Mouse (Mus musculus) cortical plate, adult 2 months (tissue): ENCODE data around the gene Acvr1b. TPM values are rescaled to one million over a fixed set of nuclear protein-coding genes. Genes with fewer than 3 reads are reported as not detected.
A peak's percentile ranks its signal among the peaks of the same experiment; 100 is the strongest.

Experiments
- H3K27ac ChIP-seq: fragments of 200-500 bp; 2 replicates; pipeline ENCODE4 v1.5.1; 2012; ENCODE audit warnings: low read length, control low read depth, inconsistent platforms; ENCODE audit not compliant: insufficient read depth
- H3K4me1 ChIP-seq: fragments of 200-500 bp; 2 replicates; pipeline ENCODE4 v1.6.1; 2011; ENCODE audit warnings: low read length; ENCODE audit not compliant: control insufficient read depth, insufficient read depth
- H3K4me3 ChIP-seq: fragments of 200-500 bp; 2 replicates; pipeline ENCODE4 v1.5.1; 2011; ENCODE audit warnings: mild to moderate bottlenecking, low read length, control low read depth; ENCODE audit not compliant: insufficient read depth
- CTCF ChIP-seq: fragments of 200-500 bp; IDR thresholded peaks from 2 replicates; pipeline ENCODE4 v1.5.1; 2011; ENCODE audit warnings: mild to moderate bottlenecking, control low read depth, low read length; ENCODE audit not compliant: insufficient read depth; ENCODE audit errors: extremely low read depth
- POLR2A ChIP-seq: fragments of 200-500 bp; IDR thresholded peaks from 2 replicates; pipeline ENCODE4 v1.6.1; 2011; ENCODE audit warnings: mild to moderate bottlenecking, low read length, control low read depth; ENCODE audit not compliant: insufficient read depth; ENCODE audit errors: extremely low read depth
- polyA plus RNA-seq: library from polyadenylated mRNA; depleted of rRNA; stranded (reverse); fragments of >200 nt; gene quantifications from 2 replicates; pipeline ENCODE4 v1.2.3, GENCODE M21; 2012

Acvr1b gene
- polyA plus RNA-seq, 1 experiment: 70.5 TPM

DNA sequence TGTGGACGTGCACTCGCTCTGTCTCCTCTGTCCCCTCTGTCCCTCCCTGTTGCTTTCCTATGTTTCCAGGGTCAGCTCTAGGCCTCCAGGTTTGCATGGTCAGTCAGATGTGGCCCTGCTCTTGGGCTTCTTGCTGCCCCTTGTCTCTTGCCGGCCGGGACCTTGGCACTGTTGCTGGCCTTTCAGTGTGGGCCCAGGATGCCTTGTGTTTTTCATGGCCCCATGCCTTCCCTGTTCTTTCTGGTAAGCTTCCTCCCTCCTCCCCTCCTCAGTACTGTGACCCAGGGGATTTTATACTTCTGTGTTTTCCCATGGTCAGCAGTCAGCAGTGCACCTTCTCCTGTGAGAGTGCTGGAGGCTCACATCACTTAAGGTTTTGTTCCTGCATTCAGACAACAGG lies 7.6 kb downstream of the Acvr1b start:
- Histone ChIP-seq H3K27ac (no peak overlapping the region), H3K4me1 (peaks cover 11% of the 10 kb centered on the region), H3K4me3 (no peak overlapping the region)
- TF ChIP-seq POLR2A (no peak), CTCF (no peak)

DNA sequence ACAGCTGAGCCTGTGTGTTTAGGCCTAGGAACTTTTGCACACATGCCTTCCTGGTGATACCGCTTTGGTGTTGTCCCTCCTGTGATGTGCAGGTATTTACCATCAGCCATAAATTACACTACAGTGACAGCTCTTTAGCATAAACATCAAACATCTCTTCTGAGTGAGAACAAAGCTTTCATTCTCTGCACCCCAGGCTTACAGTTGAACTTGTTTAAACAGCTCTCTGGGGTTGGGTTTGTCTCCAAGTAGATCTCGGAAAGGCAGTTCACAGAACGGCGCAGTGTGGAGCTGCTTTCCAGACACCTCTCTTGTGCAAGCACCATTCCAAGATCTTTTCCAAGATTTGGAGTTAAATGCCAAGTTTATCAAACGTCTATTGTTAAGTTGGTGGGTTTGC lies 8.8 kb downstream of the Acvr1b start:
- Histone ChIP-seq H3K4me3 (no peak overlapping the region), H3K27ac (no peak overlapping the region), H3K4me1 (peaks cover 11% of the 10 kb centered on the region)
- no peak for TF ChIP-seq CTCF
- TF ChIP-seq POLR2A: no peak

DNA sequence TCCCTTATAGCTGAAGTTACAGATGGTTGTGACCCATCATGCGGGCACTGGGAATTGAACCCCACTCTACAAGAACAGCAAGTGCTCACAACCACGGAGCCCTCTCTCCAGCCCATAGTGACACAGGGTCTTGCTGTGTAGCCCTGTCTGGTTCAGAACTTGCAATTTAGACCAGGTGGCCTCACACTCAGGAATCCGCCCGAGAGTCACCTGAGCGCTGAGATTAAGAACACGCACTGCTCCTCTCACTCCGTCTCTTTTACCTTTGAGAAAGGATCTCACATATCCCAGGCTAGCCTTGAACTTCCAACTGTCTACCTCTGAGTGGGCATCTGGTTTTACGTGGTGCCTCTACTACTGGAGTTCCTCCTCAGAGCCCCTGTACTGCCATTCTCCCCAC lies 10.4 kb downstream of the Acvr1b start:
- no peak for TF ChIP-seq POLR2A
- no peak for TF ChIP-seq CTCF
- Histone ChIP-seq H3K27ac (no peak overlapping the region), H3K4me1 (peaks cover 5% of the 10 kb centered on the region), H3K4me3 (no peak overlapping the region)

DNA sequence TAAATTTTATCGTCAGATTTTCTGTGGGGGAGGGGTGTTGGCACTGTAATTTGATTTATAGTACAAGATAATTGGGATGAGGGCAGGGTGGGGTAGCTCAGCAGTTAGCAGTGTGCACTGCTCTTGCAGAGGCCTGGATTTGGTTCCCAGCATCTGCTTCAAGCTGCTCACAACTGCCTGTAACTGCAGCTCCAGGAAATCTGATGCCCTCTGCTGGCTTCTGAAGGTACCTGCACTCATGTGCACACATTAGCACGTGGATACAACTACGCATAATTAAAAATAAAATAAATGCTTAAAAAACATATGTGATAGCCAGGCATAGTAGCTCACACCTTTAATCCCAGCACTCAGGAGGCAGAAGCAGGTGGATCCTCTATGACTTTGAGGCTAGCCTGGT lies 11.7 kb downstream of the Acvr1b start:
- TF ChIP-seq POLR2A (no peak), CTCF (no peak)
- Histone ChIP-seq H3K4me3 (no peak overlapping the region), H3K27ac (no peak overlapping the region), H3K4me1 (peaks cover 7% of the 10 kb centered on the region)

DNA sequence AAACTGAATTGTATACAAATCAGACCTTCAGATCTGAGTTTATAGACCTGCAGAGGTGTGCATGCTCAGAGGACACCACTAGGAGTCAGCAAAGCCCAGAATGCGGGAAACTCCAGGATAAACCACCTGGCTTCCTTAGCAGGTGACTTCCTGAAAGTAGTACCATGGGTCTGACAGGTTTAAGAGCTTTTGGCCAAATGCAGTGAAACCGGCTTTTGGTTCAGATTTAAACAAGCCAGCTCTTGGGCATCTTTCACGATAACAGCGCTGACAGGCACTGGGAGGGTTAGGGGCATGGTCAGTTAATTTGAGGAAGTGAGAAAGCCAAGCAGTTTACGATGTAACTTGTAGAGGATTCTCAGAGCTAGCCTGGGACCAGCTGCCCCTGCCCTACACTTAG lies 14.0 kb downstream of the Acvr1b start:
- no peak overlapping the region for H3K4me3 ChIP-seq
- H3K4me1 ChIP-seq: peaks cover 18% of the 10 kb centered on the region
- TF ChIP-seq POLR2A: no peak
- TF ChIP-seq CTCF: 0 out of 2 replicates have a peak, but pooled peaks have one; percentile 11
- no peak overlapping the region for H3K27ac ChIP-seq

DNA sequence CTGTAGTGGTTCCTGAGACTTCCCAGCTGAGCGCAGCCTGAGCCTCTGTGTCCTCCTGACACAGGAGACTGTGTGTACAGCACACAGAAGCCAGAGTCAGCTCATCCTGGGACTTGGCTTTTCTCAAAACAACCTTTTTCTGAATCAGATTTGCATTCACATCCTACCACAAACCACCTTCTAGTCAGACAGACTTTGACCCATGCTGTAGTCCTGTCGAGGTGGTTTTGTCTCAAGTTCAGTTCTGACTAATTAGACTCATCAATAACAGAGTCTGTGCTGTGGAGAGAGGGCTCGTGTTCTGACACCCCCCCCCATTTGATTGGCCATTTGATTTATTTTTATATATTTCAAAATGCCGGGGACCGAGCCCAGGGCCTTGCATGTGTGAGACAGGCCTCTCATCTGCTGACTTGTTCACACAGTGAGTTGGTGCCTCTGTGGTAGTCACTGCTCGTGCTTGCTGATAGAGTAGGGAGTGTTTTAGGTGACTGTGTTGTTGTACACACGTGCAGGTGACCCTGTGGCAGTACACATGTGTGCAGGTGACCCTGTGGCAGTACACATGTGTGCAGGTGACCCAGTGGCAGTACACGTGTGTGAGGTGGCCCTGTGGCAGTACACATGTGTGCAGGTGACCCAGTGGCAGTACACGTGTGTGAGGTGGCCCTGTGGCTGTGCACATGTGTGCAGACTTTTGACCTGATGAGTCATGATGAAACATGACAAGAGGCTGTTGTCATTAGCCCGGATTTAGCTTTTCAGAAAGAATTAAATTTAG lies 16.3 kb downstream of the Acvr1b start:
- H3K4me1 ChIP-seq: peaks cover 23% of the 10 kb centered on the region
- H3K27ac ChIP-seq: no peak overlapping the region
- H3K4me3 ChIP-seq: no peak overlapping the region
- TF ChIP-seq CTCF (no peak), POLR2A (no peak)

DNA sequence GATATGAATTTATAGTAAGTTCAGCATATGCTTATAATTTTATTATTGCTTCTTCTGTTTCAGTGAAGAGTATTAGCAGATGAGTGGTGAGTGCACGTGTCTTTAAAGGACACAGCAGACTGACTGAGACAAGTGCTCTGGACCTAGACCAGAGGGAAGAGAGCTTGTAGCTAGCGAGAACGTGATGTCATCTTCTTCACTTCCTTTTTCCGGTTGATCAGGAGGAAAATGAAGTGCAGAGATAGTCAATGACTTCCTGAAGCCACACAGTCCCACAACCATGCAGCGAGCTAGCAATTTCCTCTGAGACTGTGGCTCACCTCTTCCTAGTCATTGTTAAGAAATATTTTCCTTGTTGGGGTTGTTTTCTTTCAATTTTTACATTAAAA lies 16.9 kb downstream of the Acvr1b start:
- H3K4me1 ChIP-seq: peaks cover 23% of the 10 kb centered on the region
- no peak overlapping the region for H3K4me3 ChIP-seq
- H3K27ac ChIP-seq: no peak overlapping the region
- TF ChIP-seq CTCF: no peak
- no peak for TF ChIP-seq POLR2A

DNA sequence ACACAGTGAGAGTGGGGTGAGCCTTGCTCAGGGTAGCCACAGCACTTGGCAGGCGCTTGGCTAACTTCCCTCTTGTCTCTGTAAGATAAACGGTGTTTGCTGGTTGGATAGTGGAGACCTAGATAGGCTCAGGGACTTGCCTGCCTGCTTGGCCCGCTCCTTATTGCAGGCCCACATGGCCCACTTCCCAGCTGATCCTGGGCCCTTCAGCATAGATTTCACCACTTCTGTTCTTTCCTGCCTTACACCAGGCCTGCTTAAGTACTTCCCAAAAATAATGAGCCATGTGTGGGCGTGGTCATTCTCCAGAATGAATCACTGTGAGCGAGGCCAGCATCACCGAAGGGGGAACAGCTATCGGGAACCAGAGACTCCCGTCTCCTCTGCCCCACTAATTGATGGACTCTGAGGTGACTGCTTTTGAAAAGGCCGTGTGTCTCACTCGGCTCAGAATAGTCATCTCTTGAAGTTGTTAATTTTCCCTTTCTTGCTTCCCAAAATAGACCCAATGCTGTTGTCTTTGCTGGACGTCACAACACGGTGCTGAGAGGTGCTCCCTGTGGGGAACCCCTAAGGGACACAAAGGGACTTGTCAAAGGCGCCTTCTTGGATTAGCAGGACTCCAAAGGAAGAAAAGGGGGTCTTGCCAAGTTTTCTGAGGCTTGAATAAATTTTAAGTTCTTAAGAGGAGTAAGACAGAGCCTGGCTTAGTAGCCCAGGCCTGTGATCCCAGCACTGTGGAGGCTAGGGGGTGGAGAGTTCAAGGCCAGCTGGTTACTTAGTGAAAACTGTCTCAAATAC lies 17.8 kb downstream of the Acvr1b start:
- Histone ChIP-seq H3K4me1 (peaks cover 25% of the 10 kb centered on the region), H3K4me3 (no peak overlapping the region), H3K27ac (no peak overlapping the region)
- TF ChIP-seq CTCF: no peak
- TF ChIP-seq POLR2A: no peak

DNA sequence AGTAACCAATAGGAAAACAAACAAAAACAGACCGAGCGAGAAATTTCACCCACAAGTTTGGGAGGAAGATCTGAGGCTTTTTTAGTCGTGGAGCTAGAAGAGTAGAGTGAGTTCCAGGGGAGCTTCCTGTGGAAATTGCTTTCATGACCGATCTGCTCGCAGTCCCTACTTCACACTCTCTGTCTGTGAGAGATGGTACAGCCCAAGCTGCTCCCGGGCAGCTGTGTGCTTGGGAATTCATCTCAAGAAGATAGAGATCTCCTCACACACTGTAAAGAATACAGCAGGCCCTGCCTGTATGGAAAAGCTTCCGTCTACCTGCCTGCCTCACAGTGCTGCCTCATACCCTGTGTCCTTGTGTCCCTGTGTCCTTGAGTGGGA lies 18.4 kb downstream of the Acvr1b start:
- no peak for TF ChIP-seq CTCF
- no peak for TF ChIP-seq POLR2A

DNA sequence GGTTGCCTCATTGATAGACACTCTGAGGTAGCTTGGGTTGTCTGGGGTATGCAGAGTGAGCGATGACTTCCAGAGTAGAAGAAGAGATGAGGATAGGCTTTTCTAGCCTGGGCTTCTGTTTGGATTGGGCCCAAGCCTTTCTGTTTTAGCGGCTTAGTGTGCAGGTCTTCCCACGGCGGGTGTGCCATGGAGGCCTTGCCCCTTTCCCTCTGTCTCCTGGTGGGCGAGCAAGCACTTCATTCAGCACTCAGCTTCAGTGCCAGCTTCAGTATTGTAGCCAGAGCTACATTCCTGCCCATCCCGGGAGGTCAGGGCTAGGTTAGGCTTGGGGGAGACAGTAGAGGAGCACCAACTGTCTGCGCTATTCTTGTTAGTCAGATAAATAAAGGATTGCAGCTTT lies 18.8 kb downstream of the Acvr1b start:
- H3K4me1 ChIP-seq: peaks cover 25% of the 10 kb centered on the region
- no peak overlapping the region for H3K4me3 ChIP-seq
- TF ChIP-seq POLR2A: no peak
- TF ChIP-seq CTCF: no peak
- H3K27ac ChIP-seq: no peak overlapping the region

More for the DNA sequence above, 18.4 kb downstream of the Acvr1b start:
- Histone ChIP-seq H3K4me1 (peaks cover 25% of the 10 kb centered on the region), H3K27ac (no peak overlapping the region), H3K4me3 (no peak overlapping the region)
